Mouse (Mus musculus): Measurements from ENCODE around the gene Synj2bp. TPM values are rescaled to one million over a fixed set of nuclear protein-coding genes. Genes with fewer than 3 reads are reported as not detected.
A peak's percentile ranks its signal among the peaks of the same experiment; 100 is the strongest.
"Not testable (repeated sequence)": the region's sequence is repeated elsewhere in the genome, so short reads cannot be mapped to it uniquely, and the experiment has no call there.

The Synj2bp gene
- polyA plus RNA-seq, 1 experiment = 10.0 TPM

DNA sequence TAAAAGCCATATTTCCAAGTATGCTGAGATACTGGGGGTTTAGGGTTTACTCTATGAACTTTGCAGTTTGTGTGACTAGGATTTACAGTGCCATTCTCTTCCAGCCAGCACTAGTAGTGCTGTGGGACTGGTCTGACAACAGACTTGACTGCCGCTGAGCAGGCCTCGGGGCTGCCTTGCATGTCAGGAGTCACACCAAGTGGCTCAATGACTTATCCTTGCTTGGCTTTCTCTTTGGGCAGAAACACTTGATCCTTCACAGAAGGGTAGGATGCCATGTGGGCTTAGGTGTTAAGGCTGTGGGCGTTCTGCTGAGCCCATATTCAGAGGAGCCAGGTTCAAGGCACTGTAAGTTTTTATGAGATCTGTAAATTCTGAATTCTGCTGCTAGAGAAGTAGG lies 16.6 kb upstream of the Synj2bp start:
- TF ChIP-seq TCF3 (IDR thresholded peaks at IDR 0.05; ENCODE audit: insufficient read length, low read depth) (no peak), TCF12 (IDR thresholded peaks at IDR 0.05; ENCODE audit: insufficient read depth, poor library complexity, severe bottlenecking) (no peak), MAX (IDR thresholded peaks at IDR 0.05; ENCODE audit: low read depth) (no peak), MYOG (IDR thresholded peaks at IDR 0.05; ENCODE audit: control insufficient read depth in 1 of 3, insufficient read depth in 1 of 3, insufficient read length in 2 of 3, low read depth in 2 of 3) (no peak), POLR2AphosphoS2 (IDR thresholded peaks at IDR 0.05; ENCODE audit: insufficient read length, low read depth) (no peak), E2F4 (IDR thresholded peaks at IDR 0.05; ENCODE audit: insufficient read depth) (no peak), CEBPB (IDR thresholded peaks at IDR 0.05; ENCODE audit: insufficient read depth, poor library complexity, severe bottlenecking) (no peak), SRF (IDR thresholded peaks at IDR 0.05; ENCODE audit: control insufficient read depth, insufficient read length, low read depth) (no peak), MYOD1 (IDR thresholded peaks at IDR 0.05; ENCODE audit: control insufficient read depth in 1 of 3, insufficient read length in 2 of 3, low read depth in 2 of 3) (no peak), POLR2A (IDR thresholded peaks at IDR 0.05; ENCODE audit: insufficient read length, low read depth) (no peak), USF1 (IDR thresholded peaks at IDR 0.05; ENCODE audit: low read depth) (no peak), REST (IDR thresholded peaks at IDR 0.05; ENCODE audit: insufficient read depth, insufficient read length) (no peak)
- Histone ChIP-seq H3K4me2 (ENCODE audit: low read depth) (no peak overlapping the region), H3K36me3 (ENCODE audit: control insufficient read depth, insufficient read depth) (no peaks in the 10 kb centered on the region), H3K4me3 (no peak overlapping the region), H3K79me2 (ENCODE audit: control insufficient read depth, insufficient read depth) (no peaks in the 10 kb centered on the region), H3K27me3 (ENCODE audit: control insufficient read depth, insufficient read depth, insufficient read length) (no peaks in the 10 kb centered on the region), H3ac (ENCODE audit: control insufficient read depth, insufficient read length) (no peak overlapping the region)

DNA sequence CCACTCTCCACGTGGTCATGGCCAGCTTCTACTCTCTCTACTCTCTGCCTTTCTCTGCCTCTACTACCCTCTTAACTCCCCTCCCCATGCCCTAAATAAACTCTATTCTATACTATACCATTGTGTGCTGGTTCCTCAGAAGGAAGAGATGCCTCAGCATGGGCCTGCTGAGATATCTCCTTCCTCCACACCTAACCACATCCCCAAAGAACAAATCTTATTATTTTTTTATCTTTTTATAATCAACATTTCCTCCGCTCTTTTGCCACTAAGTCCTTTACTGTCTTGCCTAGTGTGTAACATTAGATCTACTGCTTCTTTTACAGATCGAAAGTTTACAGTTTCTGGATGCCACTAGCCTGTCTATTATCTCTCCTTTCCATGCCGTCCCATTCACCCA lies 14.5 kb upstream of the Synj2bp start:
- Histone ChIP-seq H3ac (ENCODE audit: control insufficient read depth, insufficient read length) (no peak overlapping the region), H3K4me2 (ENCODE audit: low read depth) (no peak overlapping the region), H3K79me2 (ENCODE audit: control insufficient read depth, insufficient read depth) (no peaks in the 10 kb centered on the region), H3K27me3 (ENCODE audit: control insufficient read depth, insufficient read depth, insufficient read length) (no peaks in the 10 kb centered on the region), H3K36me3 (ENCODE audit: control insufficient read depth, insufficient read depth) (no peaks in the 10 kb centered on the region), H3K4me3 (no peak overlapping the region)
- TF ChIP-seq MYOG (IDR thresholded peaks at IDR 0.05; ENCODE audit: control insufficient read depth in 1 of 3, insufficient read depth in 1 of 3, insufficient read length in 2 of 3, low read depth in 2 of 3) (no peak), TCF12 (IDR thresholded peaks at IDR 0.05; ENCODE audit: insufficient read depth, poor library complexity, severe bottlenecking) (no peak), TCF3 (IDR thresholded peaks at IDR 0.05; ENCODE audit: insufficient read length, low read depth) (no peak), E2F4 (IDR thresholded peaks at IDR 0.05; ENCODE audit: insufficient read depth) (no peak), POLR2AphosphoS2 (IDR thresholded peaks at IDR 0.05; ENCODE audit: insufficient read length, low read depth) (no peak), CEBPB (IDR thresholded peaks at IDR 0.05; ENCODE audit: insufficient read depth, poor library complexity, severe bottlenecking) (no peak), MAX (IDR thresholded peaks at IDR 0.05; ENCODE audit: low read depth) (no peak), MYOD1 (IDR thresholded peaks at IDR 0.05; ENCODE audit: control insufficient read depth in 1 of 3, insufficient read length in 2 of 3, low read depth in 2 of 3) (no peak), REST (IDR thresholded peaks at IDR 0.05; ENCODE audit: insufficient read depth, insufficient read length) (no peak), SRF (IDR thresholded peaks at IDR 0.05; ENCODE audit: control insufficient read depth, insufficient read length, low read depth) (no peak), POLR2A (IDR thresholded peaks at IDR 0.05; ENCODE audit: insufficient read length, low read depth) (no peak), USF1 (IDR thresholded peaks at IDR 0.05; ENCODE audit: low read depth) (no peak)

DNA sequence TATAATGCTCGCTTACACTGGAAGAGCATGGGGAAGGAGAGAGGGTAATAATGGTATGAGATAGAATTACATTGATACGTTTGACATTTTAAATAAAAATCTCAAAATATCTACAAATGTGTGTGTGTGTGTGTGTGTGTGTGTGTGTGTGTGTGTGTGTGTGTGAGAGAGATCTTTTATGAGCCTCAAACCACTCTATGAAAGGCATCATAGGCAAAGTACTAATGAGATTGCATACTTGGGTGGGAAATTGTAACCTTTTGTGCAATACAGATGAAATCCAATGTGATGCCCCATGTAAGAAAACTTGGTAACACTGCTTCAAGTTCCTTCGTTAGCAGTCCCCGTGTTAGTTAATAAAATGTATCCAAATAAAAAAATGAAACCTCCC lies 313 bp upstream of the Synj2bp start:
- H3ac ChIP-seq (ENCODE audit: control insufficient read depth, insufficient read length) = peak overlapping the region; percentile 10

DNA sequence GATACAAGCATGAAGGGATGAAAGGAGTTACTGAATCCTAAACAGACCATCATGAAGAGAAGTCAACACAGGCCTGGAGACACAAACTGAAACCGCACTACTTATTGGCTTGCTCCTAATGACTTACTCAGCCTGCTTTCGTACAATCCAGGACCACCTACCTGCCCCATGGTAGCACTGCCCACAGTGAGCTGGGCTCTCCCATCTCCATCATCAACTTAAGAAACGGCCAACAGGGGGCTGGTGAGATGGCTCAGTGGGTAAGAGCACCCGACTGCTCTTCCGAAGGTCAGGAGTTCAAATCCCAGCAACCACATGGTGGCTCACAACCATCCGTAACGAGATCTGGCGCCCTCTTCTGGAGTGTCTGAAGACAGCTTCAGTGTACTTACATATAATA lies 2.1 kb downstream of the Synj2bp start:
- H3K36me3 ChIP-seq (ENCODE audit: control insufficient read depth, insufficient read depth); H3K27me3 ChIP-seq (ENCODE audit: control insufficient read depth, insufficient read depth, insufficient read length); H3ac ChIP-seq (ENCODE audit: control insufficient read depth, insufficient read length); H3K4me2 ChIP-seq (ENCODE audit: low read depth); H3K4me3 ChIP-seq: not testable (repeated sequence)
- H3K79me2 ChIP-seq (ENCODE audit: control insufficient read depth, insufficient read depth) = peaks cover 53% of the 10 kb centered on the region

More for the DNA sequence above, 313 bp upstream of the Synj2bp start:
- Histone ChIP-seq H3K27me3 (ENCODE audit: control insufficient read depth, insufficient read depth, insufficient read length) (no peaks in the 10 kb centered on the region), H3K4me2 (ENCODE audit: low read depth) (peak overlapping the region; percentile 86), H3K36me3 (ENCODE audit: control insufficient read depth, insufficient read depth) (no peaks in the 10 kb centered on the region), H3K79me2 (ENCODE audit: control insufficient read depth, insufficient read depth) (peaks cover 40% of the 10 kb centered on the region), H3K4me3 (peak overlapping the region; percentile 96)
- TF ChIP-seq POLR2A (IDR thresholded peaks at IDR 0.05; ENCODE audit: insufficient read length, low read depth) (no peak), TCF12 (IDR thresholded peaks at IDR 0.05; ENCODE audit: insufficient read depth, poor library complexity, severe bottlenecking) (no peak), MAX (IDR thresholded peaks at IDR 0.05; ENCODE audit: low read depth) (no peak), E2F4 (IDR thresholded peaks at IDR 0.05; ENCODE audit: insufficient read depth) (no peak), USF1 (IDR thresholded peaks at IDR 0.05; ENCODE audit: low read depth) (no peak), POLR2AphosphoS2 (IDR thresholded peaks at IDR 0.05; ENCODE audit: insufficient read length, low read depth) (no peak)

DNA sequence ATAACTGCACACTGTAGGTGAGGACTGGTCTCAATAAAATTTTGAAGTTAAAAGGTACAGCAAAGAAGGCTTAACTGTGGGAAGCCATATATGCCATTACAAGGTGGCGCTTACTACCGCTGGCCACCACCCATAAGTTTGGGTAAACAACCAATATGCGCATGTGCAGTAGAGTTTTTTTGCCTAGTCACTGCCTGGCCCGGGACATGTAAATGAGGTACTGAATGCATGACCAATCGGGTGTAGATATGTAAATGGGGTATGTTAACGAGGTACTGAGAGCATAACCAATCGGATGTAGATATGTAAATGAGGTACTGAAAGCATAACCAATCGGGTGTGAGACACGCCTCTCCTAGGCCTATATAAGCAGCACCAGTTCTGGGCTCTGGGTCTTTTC lies 35.8 kb downstream of the Synj2bp start:
- not testable (repeated sequence) for H3K4me2 ChIP-seq (ENCODE audit: low read depth); H3K79me2 ChIP-seq (ENCODE audit: control insufficient read depth, insufficient read depth); H3K4me3 ChIP-seq; H3K27me3 ChIP-seq (ENCODE audit: control insufficient read depth, insufficient read depth, insufficient read length); H3ac ChIP-seq (ENCODE audit: control insufficient read depth, insufficient read length); H3K36me3 ChIP-seq (ENCODE audit: control insufficient read depth, insufficient read depth)

DNA sequence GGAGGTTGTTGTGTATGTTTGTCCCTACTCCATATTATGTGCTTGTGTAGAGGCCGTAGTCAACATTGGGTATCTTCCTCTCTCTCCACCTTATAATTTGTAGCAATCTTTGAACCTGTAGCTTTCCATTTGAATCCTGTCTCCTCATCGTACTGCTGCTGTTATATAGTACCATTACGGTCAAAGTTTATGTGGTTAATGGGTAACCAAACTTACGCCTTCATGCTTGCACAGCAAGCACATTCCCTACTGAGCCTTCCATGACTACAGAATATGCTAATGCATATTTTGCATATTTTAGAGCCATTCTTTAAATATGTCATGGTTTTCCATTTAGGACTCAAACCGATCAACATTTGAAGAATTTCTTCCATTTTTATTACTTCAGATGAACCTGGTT lies 42.2 kb downstream of the Synj2bp start:
- Histone ChIP-seq H3ac (ENCODE audit: control insufficient read depth, insufficient read length) (no peak overlapping the region), H3K79me2 (ENCODE audit: control insufficient read depth, insufficient read depth) (no peaks in the 10 kb centered on the region)

More for the DNA sequence above, 42.2 kb downstream of the Synj2bp start:
- Histone ChIP-seq H3K4me2 (ENCODE audit: low read depth) (no peak overlapping the region), H3K36me3 (ENCODE audit: control insufficient read depth, insufficient read depth) (no peaks in the 10 kb centered on the region), H3K4me3 (no peak overlapping the region), H3K27me3 (ENCODE audit: control insufficient read depth, insufficient read depth, insufficient read length) (no peaks in the 10 kb centered on the region)
- no peak for TF ChIP-seq TCF3 (IDR thresholded peaks at IDR 0.05; ENCODE audit: insufficient read length, low read depth)
- no peak for TF ChIP-seq MYOG (IDR thresholded peaks at IDR 0.05; ENCODE audit: control insufficient read depth in 1 of 3, insufficient read depth in 1 of 3, insufficient read length in 2 of 3, low read depth in 2 of 3)
- TF ChIP-seq E2F4 (IDR thresholded peaks at IDR 0.05; ENCODE audit: insufficient read depth) = no peak
- TF ChIP-seq POLR2A (IDR thresholded peaks at IDR 0.05; ENCODE audit: insufficient read length, low read depth) = no peak
- no peak for TF ChIP-seq MAX (IDR thresholded peaks at IDR 0.05; ENCODE audit: low read depth)
- no peak for TF ChIP-seq SRF (IDR thresholded peaks at IDR 0.05; ENCODE audit: control insufficient read depth, insufficient read length, low read depth)
- TF ChIP-seq TCF12 (IDR thresholded peaks at IDR 0.05; ENCODE audit: insufficient read depth, poor library complexity, severe bottlenecking) = no peak
- no peak for TF ChIP-seq USF1 (IDR thresholded peaks at IDR 0.05; ENCODE audit: low read depth)
- no peak for TF ChIP-seq REST (IDR thresholded peaks at IDR 0.05; ENCODE audit: insufficient read depth, insufficient read length)
- no peak for TF ChIP-seq MYOD1 (IDR thresholded peaks at IDR 0.05; ENCODE audit: control insufficient read depth in 1 of 3, insufficient read length in 2 of 3, low read depth in 2 of 3)
- TF ChIP-seq POLR2AphosphoS2 (IDR thresholded peaks at IDR 0.05; ENCODE audit: insufficient read length, low read depth) = no peak
- TF ChIP-seq CEBPB (IDR thresholded peaks at IDR 0.05; ENCODE audit: insufficient read depth, poor library complexity, severe bottlenecking) = no peak
